Mouse (Mus musculus): ENCODE measurements at regions not wholly inside any gene's neighbourhood (a gene's known extent, or its start where the extent isn't known, plus 50 kb on each side); places are given as distances from the start of the nearest gene placed in this dataset.

DNA sequence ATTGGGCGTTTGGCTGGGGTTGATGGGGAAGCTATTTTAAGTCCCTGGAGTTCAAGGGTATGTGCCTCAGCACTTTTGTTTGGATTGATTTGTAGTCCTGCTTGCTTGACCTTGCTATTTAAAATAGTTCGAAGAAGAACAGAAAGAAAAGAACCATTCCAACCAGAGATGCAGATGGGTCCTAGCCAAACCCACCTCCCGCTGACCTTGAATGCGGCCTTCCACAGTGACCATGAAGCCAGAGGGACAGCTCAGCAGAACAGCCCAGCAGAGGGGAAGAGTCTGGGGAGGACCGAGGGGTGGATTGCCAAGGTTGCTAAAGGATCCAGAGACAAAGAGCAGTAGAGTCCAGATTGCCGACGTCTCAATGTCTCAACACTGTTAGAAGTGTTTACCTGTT, 76.6 kb upstream of the Zfp618 start:
- Histone ChIP-seq H3K4me2 (no peak overlapping the region), H3K4me3 (ENCODE audit: low read depth, low read length) (no peak overlapping the region), H3K4me1 (ENCODE audit: control insufficient read depth, insufficient read depth, low read length) (0 out of 2 replicates have a peak, but pooled peaks cover 3% of the 10 kb centered on the region), H3K27ac (ENCODE audit: low read depth, low read length) (no peak overlapping the region), H3K27me3 (ENCODE audit: control insufficient read depth, insufficient read depth, low read length) (no peaks in the 10 kb centered on the region), H3K36me3 (ENCODE audit: control insufficient read depth, insufficient read depth, low read length) (no peaks in the 10 kb centered on the region), H3K9ac (ENCODE audit: low read depth, low read length) (no peak overlapping the region), H3K9me3 (replicated peaks; ENCODE audit: control insufficient read depth, low read length) (no peaks in the 10 kb centered on the region)
- WGBS (ENCODE audit: insufficient replicate concordance) = 77% methylated on average over 7 of the region's 7 CpGs
- ATAC-seq (replicated peaks; ENCODE audit: insufficient number of reproducible peaks, low FRiP score, low TSS enrichment) = no peak

DNA sequence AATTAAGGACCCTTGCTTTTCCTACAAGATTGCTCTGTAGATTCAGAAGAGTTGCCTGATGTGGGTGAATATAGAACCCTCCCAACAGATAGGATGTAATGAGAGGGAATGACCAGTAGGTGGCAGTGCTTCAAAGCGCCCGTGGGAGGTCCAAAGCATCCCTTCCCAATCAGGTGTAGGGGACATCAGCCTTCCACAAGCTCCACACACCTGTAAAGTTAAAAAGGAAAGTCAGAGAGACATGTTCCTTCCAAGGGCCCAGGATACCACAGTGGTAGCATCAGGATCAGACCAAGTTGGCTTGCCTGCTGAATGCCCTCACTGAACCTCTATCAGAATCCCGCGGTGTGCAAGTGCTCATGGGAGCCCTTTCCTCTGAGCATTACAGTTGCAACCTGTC, 75.7 kb upstream of the Zfp618 start:
- Histone ChIP-seq H3K9ac (ENCODE audit: low read depth, low read length) (no peak overlapping the region), H3K27ac (ENCODE audit: low read depth, low read length) (no peak overlapping the region), H3K36me3 (ENCODE audit: control insufficient read depth, insufficient read depth, low read length) (no peaks in the 10 kb centered on the region), H3K27me3 (ENCODE audit: control insufficient read depth, insufficient read depth, low read length) (no peaks in the 10 kb centered on the region), H3K4me1 (ENCODE audit: control insufficient read depth, insufficient read depth, low read length) (0 out of 2 replicates have a peak, but pooled peaks cover 3% of the 10 kb centered on the region), H3K9me3 (replicated peaks; ENCODE audit: control insufficient read depth, low read length) (no peaks in the 10 kb centered on the region), H3K4me3 (ENCODE audit: low read depth, low read length) (no peak overlapping the region), H3K4me2 (no peak overlapping the region)
- no peak for ATAC-seq (replicated peaks; ENCODE audit: insufficient number of reproducible peaks, low FRiP score, low TSS enrichment)
- 38% methylated on average over 4 of the region's 4 CpGs for WGBS (ENCODE audit: insufficient replicate concordance)

DNA sequence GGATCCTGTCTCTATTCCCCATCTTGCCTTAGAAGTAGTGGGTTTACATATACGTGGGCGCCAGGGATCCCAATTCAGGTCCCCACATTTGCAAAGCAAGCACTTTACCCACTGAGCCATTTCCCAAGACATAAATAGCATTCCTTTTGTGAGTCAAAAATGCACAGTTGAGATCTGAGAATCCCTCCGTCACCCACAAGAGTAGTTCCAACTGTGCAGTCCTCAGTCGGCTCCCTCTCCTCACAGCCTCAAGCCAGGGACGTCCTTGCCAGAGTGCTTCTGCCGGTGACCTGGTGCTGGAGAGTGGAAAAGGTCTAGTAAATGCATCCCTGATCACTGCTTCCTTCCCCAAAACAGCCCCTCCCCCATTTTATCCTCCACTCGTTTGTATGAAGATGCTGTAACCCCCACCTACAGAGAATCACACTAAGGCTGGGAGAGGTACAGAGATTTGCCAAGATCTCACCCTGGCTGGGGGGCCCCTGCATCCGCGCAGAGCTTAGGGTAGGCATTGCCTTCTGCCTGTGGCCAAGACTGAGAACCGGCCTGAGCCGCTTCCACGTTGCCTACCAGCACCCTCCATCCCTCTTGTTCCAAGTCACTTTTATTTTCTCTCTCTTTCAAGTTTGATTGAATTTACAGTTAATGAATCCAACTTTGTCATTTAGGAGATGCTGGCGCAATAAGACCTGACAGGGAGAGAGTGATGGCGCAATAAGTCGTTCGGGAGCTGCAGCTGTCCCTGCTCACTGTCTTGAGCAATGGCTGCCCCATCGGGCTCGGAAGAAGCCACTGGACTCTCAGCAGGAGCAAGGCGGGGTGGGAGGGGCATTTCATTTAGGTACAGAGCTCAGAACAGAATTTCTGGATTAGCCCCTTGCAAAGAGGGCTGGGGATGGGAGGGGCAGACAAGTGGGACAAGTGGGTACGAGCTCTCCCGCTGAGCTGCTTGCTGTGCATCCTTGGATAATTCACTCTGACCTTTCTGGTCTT, 74.5 kb upstream of the Zfp618 start:
- H3K4me1 ChIP-seq (ENCODE audit: control insufficient read depth, insufficient read depth, low read length) = 0 out of 2 replicates have a peak, but pooled peaks cover 3% of the 10 kb centered on the region
- ATAC-seq (replicated peaks; ENCODE audit: insufficient number of reproducible peaks, low FRiP score, low TSS enrichment) = no peak
- no peak overlapping the region for H3K4me3 ChIP-seq (ENCODE audit: low read depth, low read length)
- H3K27ac ChIP-seq (ENCODE audit: low read depth, low read length) = no peak overlapping the region
- peak overlapping the region; percentile 34; the same call in 1 of the 2 replicates for H3K4me2 ChIP-seq
- no peaks in the 10 kb centered on the region for H3K27me3 ChIP-seq (ENCODE audit: control insufficient read depth, insufficient read depth, low read length)
- H3K9ac ChIP-seq (ENCODE audit: low read depth, low read length) = no peak overlapping the region
- no peaks in the 10 kb centered on the region for H3K36me3 ChIP-seq (ENCODE audit: control insufficient read depth, insufficient read depth, low read length)
- 42% methylated on average over 21 of the region's 21 CpGs for WGBS (ENCODE audit: insufficient replicate concordance)
- H3K9me3 ChIP-seq (replicated peaks; ENCODE audit: control insufficient read depth, low read length) = no peaks in the 10 kb centered on the region

DNA sequence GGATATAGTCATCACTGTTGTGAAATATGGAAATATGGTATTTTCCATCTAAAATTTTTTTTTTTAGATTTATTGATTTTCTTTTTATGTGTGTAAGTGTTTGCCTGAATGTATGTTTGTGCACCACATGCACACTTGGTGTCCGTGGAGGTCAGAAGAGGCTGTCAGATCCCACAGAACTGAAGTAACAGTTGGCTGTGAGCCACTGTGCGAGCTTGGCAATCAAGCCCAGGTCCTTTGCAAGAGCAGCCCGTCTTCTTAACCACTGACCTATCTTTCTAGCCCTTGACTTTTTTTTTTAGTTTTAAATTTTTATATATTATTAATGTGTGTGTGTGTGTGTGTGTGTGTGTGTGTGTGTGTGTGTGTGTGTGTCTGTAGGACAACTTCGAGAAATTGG, 52.5 kb upstream of the Zfp618 start:
- WGBS (ENCODE audit: insufficient replicate concordance) = 72% methylated on average over 4 of the region's 4 CpGs
- Histone ChIP-seq H3K27ac (ENCODE audit: low read depth, low read length) (no peak overlapping the region), H3K27me3 (ENCODE audit: control insufficient read depth, insufficient read depth, low read length) (no peaks in the 10 kb centered on the region), H3K9me3 (replicated peaks; ENCODE audit: control insufficient read depth, low read length) (no peaks in the 10 kb centered on the region; the same call in 1 of the 2 replicates), H3K4me1 (ENCODE audit: control insufficient read depth, insufficient read depth, low read length) (no peaks in the 10 kb centered on the region), H3K4me2 (no peak overlapping the region), H3K9ac (ENCODE audit: low read depth, low read length) (no peak overlapping the region), H3K4me3 (ENCODE audit: low read depth, low read length) (no peak overlapping the region), H3K36me3 (ENCODE audit: control insufficient read depth, insufficient read depth, low read length) (no peaks in the 10 kb centered on the region)
- no peak for ATAC-seq (replicated peaks; ENCODE audit: insufficient number of reproducible peaks, low FRiP score, low TSS enrichment)
